Mouse (Mus musculus): ENCODE measurements around the gene Papss1.

Papss1 gene

DNA sequence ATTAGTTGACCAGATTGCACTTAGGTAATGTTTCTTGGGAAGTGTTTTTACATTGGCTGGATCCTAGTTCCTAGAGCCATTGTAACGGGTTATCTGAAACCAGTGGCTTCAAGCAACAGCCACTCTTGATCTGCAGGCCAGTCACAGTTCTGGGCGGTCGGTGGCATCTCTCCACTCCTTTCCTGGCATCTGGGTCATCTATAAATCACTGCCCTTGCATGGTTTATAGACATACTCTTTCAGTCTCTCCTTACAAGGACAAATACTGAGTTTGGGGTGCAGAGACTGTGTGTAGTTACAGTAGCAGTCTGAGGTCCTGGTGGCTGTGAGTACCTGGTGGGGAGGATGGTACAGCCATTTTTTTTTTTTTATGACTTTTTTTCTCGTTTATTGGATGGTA lies 15.5 kb downstream of the Papss1 start:
- in situ Hi-C loops (cut with MboI, MseI): no loop called here

GRCm38 (mm10) chr3:131581096-131581495 lies 16.5 kb downstream of the Papss1 start:
- in situ Hi-C loops (cut with MboI, MseI): no loop called here

- in situ Hi-C loops (cut with MboI, MseI): no loop called here
Observed at GRCm38 (mm10) chr3:131586818-131587217, 22.2 kb downstream of the Papss1 start.

DNA sequence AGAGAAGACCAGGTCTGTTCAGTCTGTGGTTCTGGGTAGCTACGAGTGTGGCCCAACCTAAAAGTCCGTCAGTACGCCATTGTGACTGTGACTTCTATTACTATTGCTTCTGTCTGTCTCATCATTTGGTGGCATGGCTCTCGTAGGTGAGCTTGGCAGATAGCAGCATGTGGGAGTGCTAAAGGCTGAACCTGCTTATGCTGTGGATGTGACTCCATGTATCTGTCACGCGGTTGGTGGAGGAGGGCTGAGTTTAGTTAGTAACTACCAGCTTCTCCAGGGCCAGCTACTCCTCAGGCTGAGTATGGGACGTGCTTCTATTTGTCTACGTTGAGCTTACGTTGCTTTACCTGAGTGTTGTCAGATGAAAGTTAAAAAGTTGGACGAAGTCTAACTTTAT lies 23.4 kb downstream of the Papss1 start:
- in situ Hi-C loops (cut with MboI, MseI): no loop called here

DNA sequence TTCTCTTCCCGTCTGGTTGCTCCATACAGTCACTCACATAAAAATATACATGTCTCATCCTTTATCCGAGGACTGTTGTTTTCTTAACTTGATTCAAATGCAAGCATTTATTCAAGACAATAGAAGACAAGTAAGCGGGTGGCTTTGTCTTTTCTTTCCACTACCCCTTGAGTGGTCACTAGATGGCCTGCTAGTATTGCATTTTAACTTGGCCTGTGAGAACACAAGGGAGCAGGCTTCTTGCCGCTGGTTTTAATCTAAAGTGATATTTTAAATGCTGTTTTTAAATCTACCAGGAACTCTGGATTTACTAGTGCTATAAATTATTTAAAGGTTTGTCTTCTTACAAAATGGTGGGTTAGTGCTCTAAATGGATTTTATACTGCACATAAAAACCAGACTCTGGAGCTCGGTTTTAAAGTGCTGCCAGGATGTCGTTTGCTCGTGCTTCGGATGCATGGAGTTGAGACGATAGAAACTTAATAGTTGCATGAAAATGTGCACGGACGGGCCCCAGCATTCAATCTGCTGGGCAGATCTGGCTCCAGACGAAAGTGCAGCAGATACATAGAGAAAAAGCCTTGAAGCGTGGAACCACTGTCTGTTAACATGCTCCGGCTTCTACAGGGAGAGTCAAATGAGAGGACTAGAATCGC lies 28.7 kb downstream of the Papss1 start:
- in situ Hi-C loops (cut with MboI, MseI): no loop called here

GRCm38 (mm10) chr3:131594361-131594760 lies 29.8 kb downstream of the Papss1 start:
- in situ Hi-C loops (cut with MboI, MseI): no loop called here

GRCm38 (mm10) chr3:131595546-131596245 lies 31.1 kb downstream of the Papss1 start:
- in situ Hi-C loops (cut with MboI, MseI): no loop called here

- in situ Hi-C loops (cut with MboI, MseI): no loop called here
Observed at GRCm38 (mm10) chr3:131600726-131601125, 36.2 kb downstream of the Papss1 start.

DNA sequence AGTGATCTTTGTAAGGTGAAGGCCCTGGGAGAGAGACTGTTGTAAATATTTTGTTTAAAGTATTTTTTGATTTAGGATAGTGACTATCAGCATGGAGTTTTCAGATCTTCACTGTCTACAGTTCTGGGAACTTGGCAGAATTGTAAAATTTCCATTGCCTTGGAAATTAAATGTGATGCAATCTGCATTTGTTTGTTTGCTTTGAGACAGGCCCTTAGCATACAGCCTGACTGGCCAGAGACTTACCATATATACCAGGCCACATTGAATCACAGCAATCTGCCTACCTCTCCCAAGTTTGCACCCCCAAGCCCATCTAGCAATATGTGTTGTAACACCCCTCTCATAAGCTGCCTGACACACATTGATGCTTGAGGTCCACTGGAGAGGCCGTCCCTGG lies 36.8 kb downstream of the Papss1 start:
- in situ Hi-C loops (cut with MboI, MseI): no loop called here

DNA sequence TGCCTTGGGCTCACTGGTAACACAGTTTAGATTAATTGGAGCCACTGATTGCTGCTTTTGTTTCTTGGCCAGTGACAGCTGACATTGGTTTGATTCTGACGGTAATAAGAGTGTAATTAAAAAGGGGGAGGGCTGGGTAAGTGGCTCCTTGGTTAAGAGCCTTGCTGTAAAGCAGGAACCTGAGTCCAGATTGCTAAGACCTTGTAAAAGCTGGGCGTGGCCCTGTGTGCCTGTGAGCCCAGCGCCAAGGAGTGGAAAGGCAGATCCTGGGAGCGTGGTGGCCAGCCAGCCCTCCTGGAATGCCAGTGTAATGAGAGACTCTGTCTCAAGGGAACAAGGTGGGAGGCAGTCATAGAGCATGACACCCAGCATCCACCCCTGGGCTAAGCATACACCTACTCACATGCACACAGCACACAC lies 38.4 kb downstream of the Papss1 start:
- in situ Hi-C loops (cut with MboI, MseI): no loop called here

DNA sequence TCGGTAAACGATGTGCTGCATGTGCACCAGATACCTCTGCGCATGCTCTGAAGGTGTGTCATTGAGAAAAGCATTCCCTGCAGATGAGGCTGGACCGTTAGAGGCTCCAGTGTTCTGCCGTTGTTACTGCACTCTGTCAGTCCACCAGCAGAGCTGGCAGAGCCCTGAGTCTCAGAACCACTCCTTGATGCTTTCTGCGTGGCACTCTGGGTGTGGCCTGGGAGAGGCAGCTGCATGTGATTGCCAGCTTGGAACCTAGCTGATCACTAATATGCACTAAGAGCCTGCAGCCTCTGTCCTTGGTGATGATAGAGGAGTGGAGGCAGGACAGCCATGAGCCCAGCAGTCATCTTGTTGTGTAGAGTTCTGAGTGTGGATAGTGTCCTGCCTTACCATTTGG lies 43.5 kb downstream of the Papss1 start:
- in situ Hi-C loops (cut with MboI, MseI): no loop called here

DNA sequence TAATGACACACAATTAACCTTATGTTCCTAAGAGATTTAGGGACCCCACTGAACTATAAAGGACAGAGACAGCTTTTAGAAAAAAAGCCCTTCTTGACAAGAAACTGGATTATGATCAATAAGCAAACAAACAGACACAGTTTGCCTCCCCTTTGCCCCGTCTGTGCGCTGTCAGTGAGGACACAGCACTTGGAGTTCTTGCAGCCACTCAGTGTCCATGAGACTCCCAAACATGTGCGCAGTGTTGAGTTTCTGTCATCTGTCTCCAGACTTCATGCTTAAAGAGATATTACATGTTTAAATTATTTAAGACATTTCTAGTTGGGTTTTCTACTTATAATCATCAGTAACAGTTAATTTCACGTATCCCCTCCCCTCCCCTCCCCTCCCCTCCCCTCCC lies 45.1 kb downstream of the Papss1 start:
- in situ Hi-C loops (cut with MboI, MseI): no loop called here

DNA sequence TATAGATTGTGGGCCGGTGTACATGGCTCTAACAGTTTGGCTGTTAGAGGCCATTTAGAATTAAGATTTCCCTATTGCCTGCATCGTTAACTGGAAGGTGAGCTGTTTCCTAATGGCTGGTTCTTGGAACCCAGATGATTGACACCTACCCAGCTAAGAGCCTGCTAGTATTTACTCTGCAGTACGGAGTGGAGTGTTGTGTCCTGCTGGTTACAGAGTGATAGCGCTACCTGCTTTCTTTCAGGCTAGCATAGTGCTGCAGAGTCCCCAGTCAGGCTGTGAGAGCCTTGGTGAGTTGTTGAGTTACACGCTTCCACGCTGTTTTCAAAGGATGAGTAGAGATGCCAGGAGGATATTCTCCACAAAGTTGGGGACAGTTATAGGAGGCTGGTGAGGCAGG lies 46.0 kb downstream of the Papss1 start:
- in situ Hi-C loops (cut with MboI, MseI): no loop called here

- in situ Hi-C loops (cut with MboI, MseI): no loop called here
Observed at GRCm38 (mm10) chr3:131612847-131613246, 48.3 kb downstream of the Papss1 start.

- in situ Hi-C loops (cut with MboI, MseI): no loop called here
Observed at GRCm38 (mm10) chr3:131614056-131614455, 49.5 kb downstream of the Papss1 start.

DNA sequence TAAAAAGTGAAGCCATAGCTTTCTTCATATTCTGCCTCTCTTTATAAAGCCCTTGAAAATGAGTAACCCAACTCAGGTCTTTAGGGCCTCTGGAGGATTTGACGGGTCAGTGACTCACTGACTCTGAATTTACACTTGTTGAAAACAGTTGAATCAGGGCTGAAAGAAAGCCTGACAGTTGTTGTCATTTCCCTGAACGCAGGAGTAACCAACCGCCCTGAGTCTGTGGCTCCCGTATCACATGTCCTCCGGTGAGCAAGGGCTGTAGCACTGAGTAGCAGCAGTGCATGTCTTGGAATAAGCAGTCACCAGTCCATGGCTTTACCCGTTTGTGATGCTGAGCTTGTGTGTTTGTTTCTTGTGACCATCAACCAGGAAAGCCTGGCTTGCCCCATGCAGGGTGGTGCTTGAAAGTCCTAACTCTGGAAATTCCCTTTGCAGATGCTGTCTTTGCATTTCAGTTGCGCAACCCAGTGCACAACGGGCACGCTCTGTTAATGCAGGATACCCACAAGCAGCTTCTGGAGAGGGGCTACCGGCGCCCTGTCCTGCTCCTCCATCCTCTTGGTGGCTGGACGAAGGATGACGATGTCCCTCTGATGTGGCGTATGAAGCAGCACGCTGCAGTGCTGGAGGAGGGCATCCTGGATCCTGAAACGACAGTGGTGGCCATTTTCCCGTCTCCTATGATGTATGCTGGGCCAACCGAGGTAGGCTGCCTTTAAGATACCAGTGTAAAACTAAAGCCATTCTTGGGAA lies 54.2 kb downstream of the Papss1 start:
- in situ Hi-C loops (cut with MboI, MseI): no loop called here

DNA sequence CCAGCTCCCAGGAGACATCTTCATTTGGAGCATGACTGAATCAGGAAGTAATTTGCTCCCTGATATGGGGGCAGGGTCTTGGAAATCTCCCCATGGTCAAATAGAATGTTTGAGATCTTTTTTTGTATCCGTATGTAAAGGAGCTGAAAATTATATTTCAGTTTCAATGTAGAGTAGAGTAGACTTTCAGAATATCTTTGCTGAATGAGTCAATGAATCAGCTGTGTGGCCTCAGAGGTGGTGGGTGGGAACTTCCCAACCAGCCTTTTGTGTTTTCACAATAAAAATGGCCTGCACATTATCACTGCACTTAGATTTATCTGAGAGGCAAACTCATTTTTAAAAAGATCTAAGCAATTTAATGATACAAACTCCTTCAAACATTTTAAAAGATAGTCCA lies 58.6 kb downstream of the Papss1 start:
- in situ Hi-C loops (cut with MboI, MseI): no loop called here

GRCm38 (mm10) chr3:131624063-131624462 lies 59.5 kb downstream of the Papss1 start:
- in situ Hi-C loops (cut with MboI, MseI): no loop called here

DNA sequence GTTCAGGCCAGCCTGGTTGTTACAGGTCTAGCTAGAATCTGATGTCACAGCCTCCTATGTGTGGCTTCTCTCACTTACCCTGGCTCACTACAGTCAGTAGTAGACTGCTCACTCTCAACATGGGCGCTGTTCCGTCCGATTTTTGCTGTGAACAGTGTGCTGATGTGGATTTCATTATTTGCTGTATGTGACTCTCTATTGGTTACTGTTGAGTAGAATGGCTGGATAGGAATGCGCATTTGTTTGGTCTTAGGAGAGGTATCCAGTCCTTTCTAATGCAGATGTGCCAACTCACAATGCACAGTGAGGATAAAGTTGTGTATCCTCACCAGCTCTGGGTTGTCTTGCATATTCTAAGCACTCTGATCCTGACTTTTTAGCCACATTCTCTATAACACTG lies 62.9 kb downstream of the Papss1 start:
- in situ Hi-C loops (cut with MboI, MseI): no loop called here

- in situ Hi-C loops (cut with MboI, MseI): no loop called here
Observed at GRCm38 (mm10) chr3:131628265-131628664, 63.7 kb downstream of the Papss1 start.

DNA sequence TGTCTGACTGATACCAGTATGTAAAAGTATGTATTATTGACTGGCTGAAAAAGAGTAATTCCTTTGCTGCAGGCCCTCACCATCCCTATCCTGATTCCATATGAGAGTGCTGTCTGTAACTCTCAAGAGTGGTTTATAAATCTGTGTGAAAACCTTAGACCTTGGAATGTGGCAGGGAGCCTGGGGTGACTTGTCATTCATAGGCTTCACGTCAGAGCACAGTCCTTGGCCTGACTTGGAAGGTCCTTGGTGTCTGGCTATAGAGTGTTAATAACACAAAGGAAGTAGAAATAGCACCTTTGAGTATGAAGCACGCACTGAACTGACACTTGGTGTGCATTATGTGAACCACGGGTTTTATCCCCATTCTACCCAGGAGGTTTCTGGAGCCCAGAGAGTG lies 64.4 kb downstream of the Papss1 start:
- in situ Hi-C loops (cut with MboI, MseI): no loop called here

DNA sequence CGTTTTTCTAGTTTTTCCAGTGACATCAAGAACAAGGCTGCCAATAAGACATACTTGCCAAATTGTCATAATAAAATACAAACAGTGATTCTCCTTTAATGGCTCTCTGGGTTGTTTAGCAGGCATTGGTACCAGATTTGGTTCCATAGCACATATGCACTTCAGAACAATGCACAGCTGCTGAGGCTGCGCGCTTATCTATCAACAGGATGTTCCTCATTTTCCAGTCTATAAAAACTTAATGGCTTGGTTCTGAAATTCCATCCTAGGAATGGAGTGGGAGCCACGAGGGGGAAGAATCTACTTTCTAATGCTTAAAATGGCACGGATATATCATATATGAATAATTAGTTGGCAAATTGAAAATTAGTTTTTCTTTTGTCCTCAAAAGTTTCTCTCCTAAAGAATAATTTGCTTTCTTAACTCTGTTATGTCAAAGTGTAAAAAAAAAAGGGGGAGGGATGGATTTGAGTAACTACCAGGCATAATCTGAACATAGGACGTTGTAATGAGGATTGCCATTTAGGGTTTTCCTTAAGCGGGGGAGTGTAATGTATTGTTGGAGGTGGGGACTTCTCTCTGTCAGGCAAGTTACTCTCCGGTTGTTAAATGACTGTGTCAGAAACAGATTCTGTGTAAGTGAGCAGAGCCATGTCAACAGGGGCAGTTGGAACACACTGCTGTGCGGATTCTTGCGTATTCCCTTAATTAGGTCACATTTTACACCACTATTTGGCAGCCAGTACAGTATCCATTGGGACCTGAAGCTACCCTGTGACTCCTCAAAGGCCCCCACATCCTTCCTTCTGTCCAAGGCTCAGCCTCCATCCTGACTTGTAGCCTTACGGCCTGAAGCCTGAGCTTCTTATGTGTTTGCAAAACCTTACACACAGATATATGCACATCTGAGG lies 66.1 kb downstream of the Papss1 start:
- in situ Hi-C loops (cut with MboI, MseI): no loop called here
